Mouse (Mus musculus): Measurements from ENCODE around the gene Bag1. TPM values are rescaled to one million over a fixed set of nuclear protein-coding genes. Genes with fewer than 3 reads are reported as not detected.

The Bag1 gene
- 77.9 and 99.5 TPM in 2 replicates for total RNA-seq (2012; rRNA removed)

DNA sequence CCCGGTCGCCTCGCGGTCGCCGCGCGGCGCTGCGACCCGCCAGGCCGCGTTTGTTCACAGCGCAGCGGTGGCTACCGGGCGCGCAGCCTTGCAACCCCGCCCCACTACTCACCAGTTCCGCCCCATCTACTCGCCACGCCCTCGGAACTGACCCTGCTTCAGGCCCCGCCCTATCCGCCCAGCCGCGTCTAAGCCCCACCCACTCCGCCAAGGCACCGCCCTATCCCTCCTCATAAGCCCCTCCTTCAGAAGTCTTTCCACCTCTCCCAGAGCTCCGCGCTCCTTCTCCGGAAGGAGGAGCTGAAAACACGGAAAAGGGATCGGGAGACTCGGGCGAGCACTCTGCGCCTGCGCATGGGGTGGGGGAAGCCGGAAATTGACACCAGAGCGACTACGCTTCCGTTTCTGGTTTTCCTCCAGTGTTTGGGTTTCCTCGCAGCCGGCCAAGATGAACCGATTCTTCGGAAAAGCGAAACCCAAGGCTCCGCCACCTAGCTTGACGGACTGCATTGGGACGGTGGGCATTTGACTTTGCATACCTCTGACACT lies at the start of gene Bag1, which contains the start of gene Chmp5:
Gene Bag1, minus strand, starts transcription at position 135 of the 549 bp plus-strand sequence.
Gene Chmp5, plus strand, starts transcription at position 248 of the 549 bp plus-strand sequence.
- peak; percentile 98 for DNase-seq (ENCODE audit: low read depth, low spot score)
- in situ Hi-C loops (cut with MboI; ENCODE audit: low sequenced_read_pairs in 2 of 2, unreplicated experiment in 2 of 2): no loop called here
- Histone ChIP-seq H3K9ac (ENCODE audit: insufficient read depth, low read depth, low read length, poor library complexity, severe bottlenecking) (peak within 1 kb of the TSS; percentile 89), H3K9me3 (ENCODE audit: control insufficient read depth, insufficient read depth, low read depth, low read length) (no peaks in the 10 kb centered on the region), H3K4me1 (ENCODE audit: control insufficient read depth in 2 of 2, insufficient read depth in 2 of 2, low read length in 2 of 2, poor library complexity in 1 of 2) (peaks cover 0 to 3% of the 10 kb centered on the region in 2 experiments; a peak in 1 of 4 replicates), H3K4me3 (ENCODE audit: insufficient read depth in 1 of 2, low read depth in 1 of 2, low read length in 2 of 2, poor library complexity in 1 of 2, severe bottlenecking in 1 of 2) (peak within 1 kb of the TSS; percentile 88 to 91), H3K36me3 (ENCODE audit: control insufficient read depth, insufficient read depth, low read length, poor library complexity, severe bottlenecking) (peaks cover 10% of the 10 kb centered on the region), H3K27ac (ENCODE audit: insufficient read depth, low read depth, low read length, poor library complexity, severe bottlenecking) (0 out of 2 replicates have a peak within 1 kb of the TSS, but pooled peaks have one; percentile 34)
- TF ChIP-seq CHD2 (IDR thresholded peaks at IDR 0.05; ENCODE audit: low read depth, low read length) (no peak; the same call in 1 of the 2 replicates), HCFC1 (IDR thresholded peaks at IDR 0.05; ENCODE audit: borderline replicate concordance, insufficient read depth, low read length) (peak; percentile 78; the same call in 1 of the 2 replicates), MAFK (IDR thresholded peaks at IDR 0.05; ENCODE audit: insufficient read depth, low read depth, low read length) (no peak), ZC3H11A (IDR thresholded peaks at IDR 0.05; ENCODE audit: borderline replicate concordance, low read depth, low read length) (no peak), ZNF384 (IDR thresholded peaks at IDR 0.05; ENCODE audit: low read depth, low read length) (no peak)

DNA sequence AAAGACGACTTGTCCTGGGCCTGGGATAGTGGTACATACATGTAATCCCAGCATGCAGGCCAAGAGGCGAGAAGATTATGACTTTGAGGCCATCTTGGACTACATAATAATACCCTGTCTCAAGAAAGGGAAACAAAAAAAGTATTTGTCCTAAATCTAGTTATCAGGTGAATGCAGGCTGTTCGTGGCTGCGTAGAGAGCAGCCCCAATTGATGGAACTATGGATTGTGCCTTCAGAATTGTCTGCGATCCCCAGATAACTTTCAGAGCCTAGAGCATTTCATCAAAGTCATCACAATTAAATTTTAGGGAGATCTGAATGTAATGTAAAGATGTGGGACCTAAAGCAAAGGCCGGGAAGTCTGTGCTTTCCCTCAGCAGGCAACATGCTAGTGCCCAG lies 48.2 kb upstream of the Bag1 start:
- H3K4me3 ChIP-seq (ENCODE audit: insufficient read depth in 1 of 2, low read depth in 1 of 2, low read length in 2 of 2, poor library complexity in 1 of 2, severe bottlenecking in 1 of 2): no peak overlapping the region
- TF ChIP-seq MAFK (IDR thresholded peaks at IDR 0.05; ENCODE audit: insufficient read depth, low read depth, low read length) (no peak), HCFC1 (IDR thresholded peaks at IDR 0.05; ENCODE audit: borderline replicate concordance, insufficient read depth, low read length) (no peak), CHD2 (IDR thresholded peaks at IDR 0.05; ENCODE audit: low read depth, low read length) (no peak), ZC3H11A (IDR thresholded peaks at IDR 0.05; ENCODE audit: borderline replicate concordance, low read depth, low read length) (no peak), ZNF384 (IDR thresholded peaks at IDR 0.05; ENCODE audit: low read depth, low read length) (no peak)
- H3K9me3 ChIP-seq (ENCODE audit: control insufficient read depth, insufficient read depth, low read depth, low read length): no peaks in the 10 kb centered on the region
- no peak for DNase-seq (ENCODE audit: low read depth, low spot score)
- in situ Hi-C loops (cut with MboI; ENCODE audit: low sequenced_read_pairs in 2 of 2, unreplicated experiment in 2 of 2): loop anchor here in 1 of 2 experiments (10.0 kb wide), 1 partner anchor 262 kb away; no protein-coding TSS in a partner anchor
- H3K4me1 ChIP-seq (ENCODE audit: control insufficient read depth in 2 of 2, insufficient read depth in 2 of 2, low read length in 2 of 2, poor library complexity in 1 of 2): no peaks in the 10 kb centered on the region
- H3K9ac ChIP-seq (ENCODE audit: insufficient read depth, low read depth, low read length, poor library complexity, severe bottlenecking): no peak overlapping the region
- no peak overlapping the region for H3K27ac ChIP-seq (ENCODE audit: insufficient read depth, low read depth, low read length, poor library complexity, severe bottlenecking)
- peaks cover 47% of the 10 kb centered on the region for H3K36me3 ChIP-seq (ENCODE audit: control insufficient read depth, insufficient read depth, low read length, poor library complexity, severe bottlenecking)

DNA sequence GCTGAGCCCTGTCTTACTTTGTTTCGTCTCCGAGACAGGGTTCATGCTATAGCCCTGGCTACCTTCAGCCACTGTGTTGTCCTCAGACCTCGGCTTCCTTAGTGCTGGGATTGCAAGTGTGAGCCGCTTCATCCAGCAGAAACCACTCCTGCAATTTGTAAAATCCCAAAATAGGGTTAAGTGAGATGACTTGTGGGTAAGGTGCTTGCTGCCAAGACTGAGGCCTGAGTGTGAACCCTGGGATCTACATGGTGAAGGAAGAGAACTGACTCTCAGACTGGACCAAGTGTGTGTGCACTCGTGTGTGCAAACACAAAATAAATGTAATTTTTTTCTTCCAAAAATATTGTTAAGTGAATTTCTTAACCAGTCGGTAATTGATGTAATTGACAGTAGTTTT lies 41.5 kb upstream of the Bag1 start:
- Histone ChIP-seq H3K9me3 (ENCODE audit: control insufficient read depth, insufficient read depth, low read depth, low read length) (no peaks in the 10 kb centered on the region), H3K4me3 (ENCODE audit: insufficient read depth in 1 of 2, low read depth in 1 of 2, low read length in 2 of 2, poor library complexity in 1 of 2, severe bottlenecking in 1 of 2) (no peak overlapping the region), H3K27ac (ENCODE audit: insufficient read depth, low read depth, low read length, poor library complexity, severe bottlenecking) (no peak overlapping the region), H3K36me3 (ENCODE audit: control insufficient read depth, insufficient read depth, low read length, poor library complexity, severe bottlenecking) (peaks cover 56% of the 10 kb centered on the region), H3K4me1 (ENCODE audit: control insufficient read depth in 2 of 2, insufficient read depth in 2 of 2, low read length in 2 of 2, poor library complexity in 1 of 2) (no peaks in the 10 kb centered on the region), H3K9ac (ENCODE audit: insufficient read depth, low read depth, low read length, poor library complexity, severe bottlenecking) (no peak overlapping the region)
- TF ChIP-seq MAFK (IDR thresholded peaks at IDR 0.05; ENCODE audit: insufficient read depth, low read depth, low read length) (no peak), ZC3H11A (IDR thresholded peaks at IDR 0.05; ENCODE audit: borderline replicate concordance, low read depth, low read length) (no peak), ZNF384 (IDR thresholded peaks at IDR 0.05; ENCODE audit: low read depth, low read length) (no peak)
- in situ Hi-C loops (cut with MboI; ENCODE audit: low sequenced_read_pairs in 2 of 2, unreplicated experiment in 2 of 2): loop anchor here in 1 of 2 experiments (10.0 kb wide), 1 partner anchor 255 kb away; no protein-coding TSS in a partner anchor
- no peak for DNase-seq (ENCODE audit: low read depth, low spot score)

DNA sequence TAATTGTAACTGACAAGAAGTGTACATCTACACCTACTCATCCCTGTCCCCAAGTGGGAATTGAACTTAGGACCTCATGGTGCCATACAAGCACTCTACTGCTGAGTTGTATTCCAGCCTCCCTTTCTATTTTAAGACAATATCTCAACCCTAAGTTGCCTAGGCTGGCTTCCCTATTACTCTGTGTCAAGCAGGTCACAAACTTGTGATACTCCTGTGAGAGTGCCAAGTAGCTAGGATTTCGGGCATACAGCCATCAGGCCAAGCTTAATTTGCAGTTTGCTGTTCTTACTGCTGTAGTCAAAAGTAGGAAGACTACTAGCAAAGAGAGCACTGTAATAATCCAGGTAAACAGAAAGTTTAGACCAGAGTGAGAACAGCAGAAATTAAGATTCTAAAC lies 35.6 kb upstream of the Bag1 start:
- no peak for DNase-seq (ENCODE audit: low read depth, low spot score)
- Histone ChIP-seq H3K36me3 (ENCODE audit: control insufficient read depth, insufficient read depth, low read length, poor library complexity, severe bottlenecking) (peaks cover 33% of the 10 kb centered on the region), H3K9ac (ENCODE audit: insufficient read depth, low read depth, low read length, poor library complexity, severe bottlenecking) (no peak overlapping the region), H3K4me1 (ENCODE audit: control insufficient read depth in 2 of 2, insufficient read depth in 2 of 2, low read length in 2 of 2, poor library complexity in 1 of 2) (peaks cover 2% of the 10 kb centered on the region in 2 experiments; a peak in 1 of 4 replicates), H3K9me3 (ENCODE audit: control insufficient read depth, insufficient read depth, low read depth, low read length) (no peaks in the 10 kb centered on the region), H3K27ac (ENCODE audit: insufficient read depth, low read depth, low read length, poor library complexity, severe bottlenecking) (no peak overlapping the region), H3K4me3 (ENCODE audit: insufficient read depth in 1 of 2, low read depth in 1 of 2, low read length in 2 of 2, poor library complexity in 1 of 2, severe bottlenecking in 1 of 2) (no peak overlapping the region)
- TF ChIP-seq MAFK (IDR thresholded peaks at IDR 0.05; ENCODE audit: insufficient read depth, low read depth, low read length): no peak
- TF ChIP-seq HCFC1 (IDR thresholded peaks at IDR 0.05; ENCODE audit: borderline replicate concordance, insufficient read depth, low read length): no peak
- TF ChIP-seq ZC3H11A (IDR thresholded peaks at IDR 0.05; ENCODE audit: borderline replicate concordance, low read depth, low read length): no peak
- TF ChIP-seq CHD2 (IDR thresholded peaks at IDR 0.05; ENCODE audit: low read depth, low read length): no peak
- no peak for TF ChIP-seq ZNF384 (IDR thresholded peaks at IDR 0.05; ENCODE audit: low read depth, low read length)
- in situ Hi-C loops (cut with MboI; ENCODE audit: low sequenced_read_pairs in 2 of 2, unreplicated experiment in 2 of 2): no loop called here
